Mouse (Mus musculus) c-Kit-positive CD71-positive TER-119-positive erythroid progenitor cells, embryonic 14.5 days (primary cell): ENCODE results near the gene Itgal.
A peak's percentile ranks its signal among the peaks of the same experiment; 100 is the strongest.
"Not testable (repeated sequence)": the region's sequence is repeated elsewhere in the genome, so short reads cannot be mapped to it uniquely, and the experiment has no call there.

Experiments
- DNase-seq: peaks from one replicate; pipeline ENCODE4 v3.0.0-alpha.2; 2013; ENCODE audit warnings: low spot score

The Itgal gene

GRCm38 (mm10) chr7:127296098-127296497 is at the start of gene Itgal:
Itgal (plus strand) TSS chr7:127296260.
- DNase-seq, result no peak

GRCm38 (mm10) chr7:127250511-127250910 is 45.5 kb upstream of the Itgal start:
- not testable (repeated sequence) for DNase-seq

GRCm38 (mm10) chr7:127252414-127252813 is 43.6 kb upstream of the Itgal start:
- DNase-seq, result peak; percentile 48

GRCm38 (mm10) chr7:127253341-127253740 is 42.7 kb upstream of the Itgal start:
- no peak for DNase-seq

GRCm38 (mm10) chr7:127253821-127254769 is 42.0 kb upstream of the Itgal start:
- peak; percentile 94 for DNase-seq

- no peak for DNase-seq
These were observed 41.1 kb upstream of the Itgal start for GRCm38 (mm10) chr7:127255008-127255407.

- no peak for DNase-seq
These were observed 40.1 kb upstream of the Itgal start for GRCm38 (mm10) chr7:127255965-127256364.

- no peak for DNase-seq
These were observed 39.5 kb upstream of the Itgal start for GRCm38 (mm10) chr7:127256518-127256917.

- no peak for DNase-seq
These were observed 36.7 kb upstream of the Itgal start for GRCm38 (mm10) chr7:127259186-127259905.

GRCm38 (mm10) chr7:127260309-127261111 is 35.5 kb upstream of the Itgal start, which contains the start of gene Dctpp1:
Dctpp1 (minus strand) TSS chr7:127260709.
- peak; percentile 99 for DNase-seq

- no peak for DNase-seq
These were observed 33.7 kb upstream of the Itgal start for GRCm38 (mm10) chr7:127262218-127262961.

- no peak for DNase-seq
These were observed 32.5 kb upstream of the Itgal start for GRCm38 (mm10) chr7:127263526-127263925.

GRCm38 (mm10) chr7:127270256-127270655 is 25.8 kb upstream of the Itgal start:
- DNase-seq, result no peak

- DNase-seq, result no peak
These were observed 25.4 kb upstream of the Itgal start for GRCm38 (mm10) chr7:127270666-127271065.

- DNase-seq, result no peak
These were observed 25.0 kb upstream of the Itgal start for GRCm38 (mm10) chr7:127271093-127271492.

GRCm38 (mm10) chr7:127272566-127272965 is 23.5 kb upstream of the Itgal start:
- DNase-seq, result no peak

- no peak for DNase-seq
These were observed 22.7 kb upstream of the Itgal start for GRCm38 (mm10) chr7:127273118-127273923.

- DNase-seq, result peak; percentile 96
These were observed 21.9 kb upstream of the Itgal start, which contains the start of gene Sephs2 for GRCm38 (mm10) chr7:127273925-127274789. Sephs2 (minus strand) TSS chr7:127274055.

GRCm38 (mm10) chr7:127276519-127276961 is 19.5 kb upstream of the Itgal start:
- DNase-seq, result no peak
